ENCODE assay signal across 8 mouse cellular contexts in the genomic region with DNA sequence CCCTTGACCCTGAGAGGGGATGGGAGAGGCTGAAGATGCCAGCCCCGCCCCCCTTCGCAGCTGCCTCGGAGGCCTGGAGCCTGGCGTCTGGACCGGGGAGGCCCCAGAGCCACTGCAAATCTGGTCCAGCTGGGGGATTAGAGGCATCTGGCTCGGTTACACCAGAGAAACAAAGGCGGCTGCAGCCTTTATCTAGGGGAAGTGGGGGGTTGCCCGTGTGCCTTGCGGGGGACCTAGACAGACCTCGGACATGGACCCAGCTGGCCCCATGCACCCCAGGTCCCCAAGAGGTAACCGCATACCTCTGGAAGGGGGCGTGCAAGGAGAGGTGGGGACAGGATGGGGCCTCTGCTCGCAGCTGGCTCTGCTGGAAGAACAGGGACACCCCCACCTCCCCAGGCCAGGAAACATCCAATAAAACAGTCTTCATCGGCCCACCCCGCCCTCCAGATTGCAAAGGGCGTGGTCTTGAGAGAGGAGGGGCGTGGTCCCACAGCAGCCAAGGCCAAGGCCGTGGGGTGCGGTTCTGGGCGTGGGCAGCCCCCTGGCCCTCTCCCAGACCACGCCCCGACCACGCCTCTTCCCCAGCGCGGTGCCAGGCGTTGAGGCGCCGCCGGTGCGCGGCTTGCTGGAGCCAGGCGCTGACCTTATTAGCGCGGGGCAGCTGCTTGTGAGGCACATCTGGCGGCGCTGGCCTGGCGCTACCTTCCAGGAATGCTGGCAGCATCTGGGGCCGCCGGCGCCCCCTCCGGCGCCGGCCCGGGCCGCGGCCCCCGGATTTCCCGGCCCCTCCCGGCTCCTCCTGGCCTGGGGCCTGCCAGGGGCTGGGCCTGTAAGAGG. TPM values are rescaled to one million over a fixed set of nuclear protein-coding genes. Genes with fewer than 3 reads are reported as not detected.
A peak's percentile ranks its signal among the peaks of the same experiment; 100 is the strongest.
DNase-seq lines count a peak whose midpoint lies in the region; ATAC-seq and TF ChIP-seq lines count a peak whose summit lies in the region.

No protein-coding gene starts in this region.

- H3K27ac ChIP-seq in embryonic facial prominence, embryonic 12.5 days: peak overlapping the region; percentile 94
- H3K27ac ChIP-seq in lung, embryonic 16.5 days (ENCODE audit: low read length): peak overlapping the region; percentile 98
- H3K27ac ChIP-seq in olfactory bulb, adult 2 months (ENCODE audit: insufficient read depth, low read depth, low read length): no peak overlapping the region

- H3K9ac ChIP-seq in embryonic facial prominence, embryonic 12.5 days: peak overlapping the region; percentile 50
- peak overlapping the region; percentile 71 for H3K9ac ChIP-seq in lung, embryonic 16.5 days (ENCODE audit: low read length)

- peak; percentile 50 to 58 for DNase-seq in right cerebral cortex, postnatal 10 days (ENCODE audit: low spot score in 2 of 2)
- DNase-seq in right cerebral cortex, postnatal 14 days: no peak
- DNase-seq in heart, adult 9 months (ENCODE audit: low spot score in 2 of 2): peak; percentile 91 to 93
- peak; percentile 87 to 89 for DNase-seq in kidney, adult 8-10 months
- peak; percentile 83 for DNase-seq in urinary bladder, adult 2 months (ENCODE audit: low spot score)

- H3K36me3 ChIP-seq in embryonic facial prominence, embryonic 12.5 days: no peaks in the 10 kb centered on the region
- no peaks in the 10 kb centered on the region for H3K36me3 ChIP-seq in lung, embryonic 16.5 days (ENCODE audit: control insufficient read depth, insufficient read depth, low read length)

- peaks cover 77% of the 10 kb centered on the region for H3K4me1 ChIP-seq in embryonic facial prominence, embryonic 12.5 days
- peaks cover 50% of the 10 kb centered on the region for H3K4me1 ChIP-seq in lung, embryonic 16.5 days (replicated peaks; ENCODE audit: control insufficient read depth, insufficient read depth, low read length)
- H3K4me1 ChIP-seq in olfactory bulb, adult 2 months (ENCODE audit: control insufficient read depth, insufficient read depth, low read length): peaks cover 46% of the 10 kb centered on the region

- no peak for TF ChIP-seq CTCF in olfactory bulb, adult 2 months (IDR thresholded peaks at IDR 0.05; ENCODE audit: insufficient read depth, low read depth, low read length)

- peak overlapping the region; percentile 65 for H3K4me2 ChIP-seq in embryonic facial prominence, embryonic 12.5 days (replicated peaks)
- peak overlapping the region; percentile 73 for H3K4me2 ChIP-seq in lung, embryonic 16.5 days (ENCODE audit: low read depth, low read length)

- ATAC-seq in embryonic facial prominence, embryonic 12.5 days (ENCODE audit: insufficient number of reproducible peaks, insufficient read depth, low FRiP score, low TSS enrichment): peak; percentile 79
- peak; percentile 91 for ATAC-seq in lung, embryonic 16.5 days (ENCODE audit: low read depth)

- no peaks in the 10 kb centered on the region for H3K9me3 ChIP-seq in embryonic facial prominence, embryonic 12.5 days
- H3K9me3 ChIP-seq in lung, embryonic 16.5 days (ENCODE audit: control insufficient read depth, low read length): no peaks in the 10 kb centered on the region

- peak overlapping the region; percentile 32 for H3K4me3 ChIP-seq in embryonic facial prominence, embryonic 12.5 days
- peak overlapping the region; percentile 47 for H3K4me3 ChIP-seq in lung, embryonic 16.5 days (ENCODE audit: low read length)
- peak overlapping the region; percentile 9; the same call in 1 of the 2 replicates for H3K4me3 ChIP-seq in olfactory bulb, adult 2 months (ENCODE audit: insufficient read depth, low read depth, low read length)

- no peak for TF ChIP-seq POLR2A in olfactory bulb, adult 2 months (IDR thresholded peaks at IDR 0.05; ENCODE audit: insufficient read depth, low read depth, low read length)

- 0 out of 2 replicates have a peak, but pooled peaks cover 3% of the 10 kb centered on the region for H3K27me3 ChIP-seq in embryonic facial prominence, embryonic 12.5 days
- H3K27me3 ChIP-seq in lung, embryonic 16.5 days (ENCODE audit: control insufficient read depth, insufficient read depth, low read depth, low read length): no peaks in the 10 kb centered on the region

- 1% methylated on average over 49 of the region's 49 CpGs for WGBS in embryonic facial prominence, embryonic 12.5 days
- under 1% methylated on average over 49 of the region's 49 CpGs for WGBS in lung, embryonic 16.5 days
- WGBS in olfactory bulb, adult 2 months: 10% methylated on average over 49 of the region's 49 CpGs

RNA-seq across cellular contexts. Expression of a gene that starts 48.0 kb away (rescaled TPM):
- polyA plus RNA-seq in embryonic facial prominence, embryonic 12.5 days (2016; fragmentation: Nextera tagmentation; extraction: Ambion mirVana): 10.6 and 12.3 TPM in 2 replicates
- polyA plus RNA-seq in lung, embryonic 16.5 days (2015; fragmentation: Nextera tagmentation; extraction: Ambion mirVana): 10.2 and 10.9 TPM in 2 replicates
- polyA plus RNA-seq in olfactory bulb, adult 2 months (2012; ENCODE audit: insufficient read depth, insufficient read length, low replicate concordance, missing spikeins): 42.5 and 91.1 TPM in 2 replicates
- 27.5 and 30.2 TPM in 2 replicates for polyA plus RNA-seq in urinary bladder, adult 2 months (2012; rRNA removed)
